Mouse (Mus musculus) lung, postnatal 36 days (tissue): ENCODE data around the gene Dnase2b.

Experiments
- DNase-seq: peaks from one replicate; pipeline ENCODE4 v3.0.0; 2022; ENCODE audit warnings: mixed read lengths

Gene Dnase2b

DNA sequence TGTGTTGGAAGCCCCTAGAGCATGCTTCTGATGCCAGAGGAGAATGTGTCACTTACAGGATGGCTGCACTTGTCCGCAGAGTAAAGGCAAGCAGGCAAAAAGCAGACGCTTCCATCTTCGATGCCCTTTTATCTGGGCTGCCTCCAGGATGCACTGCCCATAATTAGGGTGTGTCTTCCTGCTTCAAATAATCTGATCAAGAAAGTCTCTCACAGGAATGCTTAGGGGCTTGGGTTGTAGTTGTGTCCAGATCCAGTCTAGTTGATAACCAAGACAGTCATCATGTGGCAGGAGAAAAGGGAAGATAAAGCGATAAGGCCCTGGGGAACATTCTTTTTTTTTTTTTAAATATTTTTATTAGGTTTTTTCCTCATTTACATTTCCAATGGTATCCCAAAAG is at the start of gene Dnase2b:
TSS of gene Dnase2b (minus strand) at position 101 of the 400 bp plus-strand sequence.
- DNase-seq: no peak

DNA sequence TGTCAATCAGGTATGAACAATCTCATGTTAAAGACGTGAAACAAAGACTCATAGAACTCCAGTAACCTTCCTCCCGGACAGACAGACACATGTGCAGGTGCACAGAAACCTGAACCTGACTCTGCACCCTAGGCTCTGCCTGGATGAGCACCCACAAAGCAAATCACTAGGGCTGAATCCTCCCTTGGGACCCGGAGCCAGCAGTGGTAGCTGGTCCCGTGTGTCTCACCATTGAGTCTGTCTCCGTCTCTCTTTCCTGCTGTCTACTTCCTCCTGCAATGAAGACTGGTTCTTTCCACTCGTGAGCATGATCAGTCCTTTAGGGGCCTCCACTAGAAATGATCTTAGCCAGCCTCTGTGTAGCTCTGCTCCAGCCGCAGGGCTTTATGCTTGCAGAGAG is 46.5 kb upstream of the Dnase2b start:
- no peak for DNase-seq

- no peak for DNase-seq
Measured at GRCm38 (mm10) chr3:146661001-146661400, 45.6 kb upstream of the Dnase2b start.

- DNase-seq: no peak
Measured at GRCm38 (mm10) chr3:146659321-146659720, 43.9 kb upstream of the Dnase2b start.

DNA sequence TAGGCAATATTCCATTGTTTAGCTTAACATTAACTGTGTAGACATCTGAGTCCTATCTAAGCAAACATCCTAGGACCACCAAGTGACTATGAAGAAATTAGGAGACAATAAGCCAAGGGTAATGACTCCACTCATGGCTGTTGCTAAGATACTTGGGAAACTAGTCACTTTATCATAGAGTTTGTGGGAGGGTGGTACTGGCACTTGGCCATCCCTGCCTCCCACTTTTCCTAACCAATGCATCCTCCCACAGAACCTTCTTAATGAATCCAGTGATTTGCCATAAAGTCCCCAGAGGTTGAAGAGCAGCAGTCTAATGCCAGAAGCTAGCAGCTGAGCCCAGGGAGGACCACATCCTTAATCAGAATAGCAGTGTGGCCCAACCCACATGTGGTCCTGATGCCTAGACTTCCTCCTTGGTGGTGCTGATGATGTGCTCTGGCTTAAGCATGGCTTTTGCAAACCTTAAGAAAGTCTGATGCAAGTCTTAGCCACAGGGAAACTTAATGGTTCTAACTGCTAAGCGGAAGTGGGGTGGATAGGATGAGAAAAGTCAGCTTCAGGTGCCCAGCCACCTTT is 42.8 kb upstream of the Dnase2b start:
- DNase-seq: no peak

DNA sequence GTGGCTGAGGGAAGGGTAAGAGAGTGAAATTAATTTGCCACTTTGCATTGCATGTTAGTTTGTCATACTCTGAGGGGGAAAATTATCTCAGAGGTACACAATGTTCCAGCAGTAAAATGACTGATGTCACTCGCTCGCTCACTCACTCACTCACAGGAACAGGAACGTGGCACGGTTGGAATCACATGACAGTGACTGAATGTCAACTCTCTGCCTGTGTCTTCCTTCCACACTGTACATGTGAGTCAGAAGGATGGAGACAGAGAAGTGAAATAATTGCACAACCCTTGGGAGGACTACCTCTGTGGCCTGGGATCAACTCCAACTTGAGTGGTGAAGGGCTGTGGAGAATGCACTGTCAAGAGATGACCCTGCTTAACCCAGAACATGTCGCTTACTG is 42.0 kb upstream of the Dnase2b start:
- peak; percentile 9 for DNase-seq

DNA sequence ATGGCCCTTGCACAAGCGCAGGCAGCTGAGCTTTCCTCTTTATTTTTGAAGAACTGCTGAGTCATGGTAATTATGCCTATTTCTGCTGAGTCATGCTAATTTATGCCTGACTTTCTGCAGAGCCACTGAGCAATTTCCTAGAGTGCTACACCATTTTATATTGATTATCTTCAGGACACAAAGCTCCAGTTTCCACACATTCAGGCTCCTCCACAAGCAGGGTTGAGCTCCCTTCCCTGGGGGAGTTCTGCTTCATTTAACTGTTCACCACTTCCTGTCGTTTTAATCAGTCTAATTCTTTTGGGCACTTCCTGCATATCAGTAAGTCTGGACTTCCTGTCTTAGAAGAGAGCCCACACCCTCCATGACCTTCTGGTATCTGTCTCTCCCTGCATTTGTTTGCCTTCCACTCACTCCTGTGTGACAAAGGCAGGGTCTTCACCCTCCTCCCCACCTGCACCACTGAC is 39.7 kb upstream of the Dnase2b start:
- DNase-seq: no peak

DNA sequence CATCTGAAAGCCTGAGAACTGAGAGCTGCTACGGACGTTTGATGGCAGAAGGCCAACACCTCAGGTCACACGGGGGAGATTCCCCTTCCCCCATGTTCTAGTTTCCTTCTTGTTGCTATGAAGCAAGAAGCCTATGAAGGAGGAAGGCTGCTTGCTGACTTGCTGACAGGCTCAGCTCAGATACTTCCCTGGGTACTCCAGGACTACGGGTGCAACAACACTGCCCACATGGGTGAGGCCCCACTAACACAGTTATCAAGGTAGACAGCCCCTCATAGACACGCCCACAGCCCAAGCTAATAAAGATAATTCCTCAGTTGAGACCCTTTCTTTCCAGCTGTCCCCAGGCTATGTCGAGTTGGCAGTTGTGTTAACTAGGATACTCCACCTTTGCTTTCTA is 38.3 kb upstream of the Dnase2b start:
- no peak for DNase-seq

GRCm38 (mm10) chr3:146652431-146652830 is 37.0 kb upstream of the Dnase2b start:
- DNase-seq: no peak

GRCm38 (mm10) chr3:146651217-146651616 is 35.8 kb upstream of the Dnase2b start, which contains the start of gene 4930503B20Rik:
Gene 4930503B20Rik (minus strand): TSS chr3:146651317.
- no peak for DNase-seq

DNA sequence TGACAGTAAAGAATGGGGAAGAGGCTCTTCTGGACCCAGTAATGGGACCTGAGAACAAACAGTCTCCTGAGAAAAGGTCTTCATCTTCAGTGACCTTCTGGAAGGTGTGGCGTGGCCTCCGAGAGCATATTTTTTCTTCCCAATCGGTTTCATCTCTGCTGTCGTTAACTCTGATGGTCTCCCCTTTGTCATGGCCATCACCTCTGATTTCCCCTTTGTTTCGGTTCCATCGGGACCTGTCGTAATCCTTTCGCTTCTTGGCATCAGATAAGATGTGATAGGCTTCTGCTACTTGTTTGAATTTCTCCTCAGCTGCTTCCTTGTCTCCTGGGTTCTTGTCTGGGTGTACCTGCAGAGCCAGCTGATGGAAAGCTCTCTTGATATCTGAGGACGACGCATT is 35.3 kb upstream of the Dnase2b start:
- DNase-seq: no peak

DNA sequence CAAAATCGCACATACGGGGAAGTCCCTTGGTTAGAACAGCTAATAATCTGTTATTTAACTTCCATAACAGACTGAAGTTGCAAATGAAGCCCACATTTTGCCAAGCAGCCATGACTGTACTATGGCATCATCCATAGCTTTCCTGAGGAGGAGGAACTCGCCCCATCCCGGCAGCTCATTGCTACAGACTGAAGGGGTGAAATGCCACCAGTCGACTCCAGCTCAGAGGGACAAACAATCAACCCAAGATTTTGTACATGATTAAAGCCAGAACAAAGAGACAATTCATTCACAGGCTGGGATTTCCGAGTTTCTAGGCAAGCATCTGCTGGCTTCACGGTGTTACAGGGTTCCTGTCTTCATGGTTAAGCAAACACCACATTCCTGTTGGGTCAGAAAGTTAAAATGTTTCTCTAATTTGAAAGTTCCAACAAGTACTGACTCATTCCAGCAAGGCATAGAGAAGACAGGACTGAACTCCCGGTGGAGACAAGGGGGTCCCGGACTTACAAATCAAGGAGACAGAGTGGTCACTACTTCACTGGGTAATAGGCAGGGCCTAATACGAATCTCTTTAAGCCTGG is 34.0 kb upstream of the Dnase2b start:
- DNase-seq: no peak

GRCm38 (mm10) chr3:146641818-146642427 is 26.5 kb upstream of the Dnase2b start:
- DNase-seq: no peak

DNA sequence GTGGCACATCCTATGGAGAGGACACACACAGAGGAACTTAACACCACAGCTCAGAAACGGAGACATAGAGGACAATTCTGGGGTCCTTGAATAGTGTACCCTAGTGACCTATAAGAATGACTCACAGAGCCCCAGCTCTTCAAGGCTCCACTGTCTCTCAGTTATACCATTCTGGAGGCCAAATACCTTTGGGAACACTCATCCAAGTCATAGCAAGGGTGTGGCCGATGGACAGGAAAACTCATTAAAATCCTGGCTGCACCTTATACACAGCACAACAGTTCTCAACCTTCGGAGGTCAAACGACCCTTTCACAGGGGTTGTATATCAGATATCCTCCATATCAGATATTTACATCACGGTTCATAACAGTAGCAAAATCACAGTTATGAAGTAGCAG is 17.1 kb upstream of the Dnase2b start:
- DNase-seq: no peak

GRCm38 (mm10) chr3:146628227-146628982 is 13.0 kb upstream of the Dnase2b start:
- DNase-seq: no peak

DNA sequence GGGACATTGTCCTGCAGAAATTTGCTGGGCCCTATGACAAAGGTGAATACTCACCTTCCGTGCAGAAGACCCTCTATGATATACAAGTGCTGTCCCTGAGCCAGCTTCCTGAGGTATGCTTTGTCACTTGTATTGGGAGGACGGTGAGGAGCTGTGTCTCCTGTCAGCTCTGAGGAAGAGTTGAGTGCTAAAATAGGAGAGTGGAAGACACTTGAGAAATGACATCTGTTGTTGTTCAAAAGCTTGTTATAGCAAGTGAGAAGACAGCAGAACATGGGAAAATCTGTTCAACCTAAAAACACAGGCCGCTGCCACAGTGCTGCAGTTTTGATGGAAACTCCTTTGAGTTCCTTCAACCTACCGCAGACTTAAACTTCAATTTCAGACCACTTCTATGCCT is 10.4 kb upstream of the Dnase2b start:
- no peak for DNase-seq

- DNase-seq: no peak
Measured at GRCm38 (mm10) chr3:146621966-146622365, 6.6 kb upstream of the Dnase2b start.

DNA sequence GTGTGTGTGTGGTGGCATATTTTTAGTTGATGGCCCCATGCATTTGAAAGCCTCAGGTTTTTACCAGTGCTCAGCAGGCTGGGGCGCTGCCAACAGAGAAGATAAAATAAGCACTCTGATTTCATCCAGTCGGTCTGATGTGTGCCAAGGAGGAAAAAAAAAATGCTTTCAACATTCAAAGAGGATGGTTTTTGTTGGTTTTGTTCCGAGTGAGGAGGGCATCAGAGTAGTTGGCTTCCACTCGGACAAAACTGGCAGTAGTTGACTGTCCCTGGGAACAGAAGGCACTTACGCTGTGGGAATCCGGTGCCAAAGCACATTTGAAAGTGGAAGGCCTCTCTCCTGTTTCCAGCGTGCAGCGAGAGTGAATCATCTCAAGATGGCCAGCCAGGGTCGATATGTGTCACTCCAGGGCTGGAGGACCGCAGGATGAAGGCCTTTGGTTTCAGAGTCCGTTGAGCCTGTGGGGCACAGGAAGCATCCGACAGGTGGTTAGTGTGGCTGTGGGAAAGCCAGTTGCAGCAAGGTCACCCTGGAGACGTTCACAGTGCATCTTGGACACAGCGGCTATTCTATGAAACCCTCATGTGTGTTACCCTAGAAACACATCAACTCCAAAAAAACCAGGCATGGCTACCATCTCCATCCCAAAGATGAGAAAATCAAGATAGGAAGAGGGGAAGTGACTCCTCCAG is 5.3 kb upstream of the Dnase2b start:
- peak; percentile 4 for DNase-seq

GRCm38 (mm10) chr3:146620101-146620500 is 4.7 kb upstream of the Dnase2b start:
- no peak for DNase-seq

DNA sequence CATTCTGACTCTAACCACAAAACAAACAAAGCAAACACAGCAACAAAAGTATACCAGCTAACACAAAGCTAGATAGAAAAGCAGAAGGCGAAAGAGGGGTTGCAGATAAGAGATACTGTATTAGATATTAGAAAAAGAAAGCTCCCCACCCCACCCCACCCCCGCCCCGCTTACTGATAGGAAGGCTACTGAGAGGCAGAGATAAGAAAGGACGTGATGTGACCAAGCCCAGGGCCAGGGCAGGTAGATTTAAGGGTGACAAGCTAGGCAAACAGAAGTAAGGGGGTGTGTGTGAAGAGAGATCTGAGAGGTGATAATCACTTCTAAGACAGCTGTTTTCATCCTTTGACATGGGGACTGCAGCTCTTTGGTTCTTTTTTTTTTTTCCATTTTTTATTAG is 3.0 kb upstream of the Dnase2b start:
- no peak for DNase-seq

GRCm38 (mm10) chr3:146617946-146618345 is 2.5 kb upstream of the Dnase2b start:
- DNase-seq: no peak

DNA sequence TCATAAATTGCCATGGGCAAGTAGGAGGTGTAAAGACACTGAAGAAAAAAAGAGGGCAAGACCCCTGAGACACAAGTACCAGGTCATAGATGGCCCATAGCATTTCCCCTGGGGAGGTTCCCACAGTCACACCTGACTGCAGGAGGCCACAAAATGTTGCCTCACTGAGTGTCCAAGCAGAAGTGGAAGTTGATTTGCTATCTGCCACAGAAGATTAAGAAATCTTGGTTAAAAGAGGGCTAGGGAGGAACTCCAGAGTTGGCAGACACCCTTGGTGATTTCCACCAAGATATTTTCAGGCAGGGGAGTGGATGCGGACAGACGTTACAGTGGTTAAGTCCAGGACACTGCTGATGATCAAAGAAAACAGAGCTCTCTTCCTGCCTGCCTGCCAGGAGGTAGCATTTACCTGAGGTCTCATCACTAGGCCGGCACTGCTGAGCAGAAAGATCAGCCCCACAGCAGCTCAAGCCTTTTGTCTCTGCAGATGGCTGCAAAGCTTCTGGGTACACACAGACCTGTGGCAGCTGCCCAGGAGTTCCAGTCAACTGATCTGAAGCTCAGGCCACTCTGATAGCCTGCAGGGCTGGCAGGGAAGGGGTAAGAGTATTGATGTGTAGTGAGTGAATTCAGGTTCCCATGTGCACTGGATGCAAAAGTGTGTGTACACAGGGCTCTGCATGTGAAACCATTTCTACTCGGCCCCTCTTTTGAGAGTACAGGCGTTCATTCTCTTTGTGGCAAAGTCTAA is 1.3 kb upstream of the Dnase2b start:
- DNase-seq: no peak
